Comparison of ENCODE assay signal across 9 mouse cellular contexts in the genomic region with DNA sequence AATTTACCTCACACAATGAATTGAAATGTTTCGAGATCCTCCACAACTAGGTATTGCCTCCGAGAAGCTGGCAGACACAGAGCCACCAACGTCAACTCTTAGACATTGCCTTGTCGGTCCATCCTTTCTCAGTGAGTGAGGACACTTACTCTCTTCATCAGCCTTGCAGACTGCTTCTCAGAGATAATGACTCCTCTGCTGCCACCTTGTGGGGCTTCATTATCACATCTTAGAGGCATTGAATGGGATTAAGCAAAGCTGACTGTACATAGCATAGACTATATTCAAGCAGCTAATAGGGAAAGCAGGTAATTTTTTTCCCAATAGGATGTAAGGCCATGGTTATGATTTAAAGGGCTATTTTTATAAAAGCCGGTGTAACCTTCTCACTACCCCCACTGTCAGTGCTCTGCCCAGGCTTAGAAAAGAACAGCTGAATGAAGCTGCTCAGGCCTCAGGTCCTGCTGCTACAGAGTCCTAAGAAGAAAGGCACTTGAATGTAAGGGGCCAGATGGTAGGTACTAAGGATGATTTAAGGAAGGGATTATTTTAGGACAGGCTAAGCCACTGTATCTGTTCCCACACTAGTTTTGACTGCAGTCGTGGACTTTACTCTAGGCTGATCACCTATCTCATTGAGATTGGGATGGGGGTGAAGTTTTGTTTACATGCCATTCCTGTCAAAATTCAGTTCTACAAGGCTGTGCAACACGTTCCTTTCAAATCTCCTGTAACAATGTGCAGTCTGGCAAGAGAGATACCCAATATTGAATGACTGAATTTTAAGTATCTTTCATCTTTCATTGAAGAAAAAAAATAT. TPM values are rescaled to one million over a fixed set of nuclear protein-coding genes. Genes with fewer than 3 reads are reported as not detected.
DNase-seq lines count a peak whose midpoint lies in the region; ATAC-seq and TF ChIP-seq lines count a peak whose summit lies in the region.
"Had no signal": no experiment of that assay in that cellular context is flagged by ENCODE, and none has a peak within 500 bp of the region (broad histone marks: within the 10 kb centered on the region; RNA-seq: fewer than 3 reads in every experiment).

No protein-coding gene starts in this region.

- H3K27ac ChIP-seq in heart, adult 2 months = no peak overlapping the region
- H3K27ac ChIP-seq in forebrain, embryonic 13.5 days = no peak overlapping the region
- H3K27ac ChIP-seq in midbrain, embryonic 12.5 days (replicated peaks) = no peak overlapping the region
- H3K27ac ChIP-seq in spleen, adult 2 months (ENCODE audit: insufficient read depth, low read length) = no peak overlapping the region
- H3K27ac ChIP-seq: stomach, embryonic 15.5 days had no signal

- peak; percentile 74 for TF ChIP-seq CTCF in heart, adult 2 months (IDR thresholded peaks at IDR 0.05)
- TF ChIP-seq CTCF in spleen, adult 2 months (IDR thresholded peaks at IDR 0.05; ENCODE audit: extremely low read depth, insufficient read depth, insufficient read length, insufficient replicate concordance) = peak; percentile 20; the same call in 1 of the 2 replicates

- H3K9me3 ChIP-seq in forebrain, embryonic 13.5 days (replicated peaks) = no peaks in the 10 kb centered on the region
- no peaks in the 10 kb centered on the region for H3K9me3 ChIP-seq in midbrain, embryonic 12.5 days
- H3K9me3 ChIP-seq: stomach, embryonic 15.5 days had no signal

- H3K27me3 ChIP-seq in heart, adult 2 months (ENCODE audit: control insufficient read depth, insufficient read depth, low read length) = no peaks in the 10 kb centered on the region
- H3K27me3 ChIP-seq in forebrain, embryonic 13.5 days = no peaks in the 10 kb centered on the region
- no peaks in the 10 kb centered on the region for H3K27me3 ChIP-seq in midbrain, embryonic 12.5 days
- no peaks in the 10 kb centered on the region; the same call in 1 of the 2 replicates for H3K27me3 ChIP-seq in spleen, adult 2 months (ENCODE audit: control insufficient read depth, insufficient read depth, low read length)
- H3K27me3 ChIP-seq: stomach, embryonic 15.5 days had no signal

- no peaks in the 10 kb centered on the region for H3K36me3 ChIP-seq in heart, adult 2 months (ENCODE audit: control insufficient read depth, insufficient read depth, low read length)
- no peaks in the 10 kb centered on the region for H3K36me3 ChIP-seq in forebrain, embryonic 13.5 days (ENCODE audit: poor library complexity, severe bottlenecking)
- no peaks in the 10 kb centered on the region for H3K36me3 ChIP-seq in midbrain, embryonic 12.5 days
- H3K36me3 ChIP-seq in spleen, adult 2 months (ENCODE audit: control insufficient read depth, insufficient read depth, low read length) = no peaks in the 10 kb centered on the region
- H3K36me3 ChIP-seq: stomach, embryonic 15.5 days had no signal

- no peaks in the 10 kb centered on the region; the same call in 1 of the 2 replicates for H3K4me1 ChIP-seq in heart, adult 2 months (ENCODE audit: control insufficient read depth, insufficient read depth, low read length)
- H3K4me1 ChIP-seq in forebrain, embryonic 13.5 days = no peaks in the 10 kb centered on the region
- H3K4me1 ChIP-seq in midbrain, embryonic 12.5 days = no peaks in the 10 kb centered on the region
- no peaks in the 10 kb centered on the region for H3K4me1 ChIP-seq in spleen, adult 2 months (ENCODE audit: control insufficient read depth, insufficient read depth, insufficient read length)
- H3K4me1 ChIP-seq: stomach, embryonic 15.5 days had no signal

- WGBS in heart, adult 2 months = 36% methylated on average over 7 of the region's 7 CpGs
- WGBS in forebrain, embryonic 13.5 days = 53% methylated on average over 7 of the region's 7 CpGs
- WGBS in midbrain, embryonic 12.5 days = 48% methylated on average over 7 of the region's 7 CpGs
- 51% methylated on average over 7 of the region's 7 CpGs for WGBS in spleen, adult 2 months

- H3K79me2 ChIP-seq in heart, adult 2 months (replicated peaks; ENCODE audit: control insufficient read depth, insufficient read depth, low read length) = no peaks in the 10 kb centered on the region

- peak; percentile 81 for ATAC-seq in forebrain, embryonic 13.5 days
- peak; percentile 91 for ATAC-seq in inflammation-experienced regulatory T-cells, adult 6 months
- ATAC-seq in midbrain, embryonic 12.5 days (ENCODE audit: low FRiP score, low read depth) = peak; percentile 84

- TF ChIP-seq POLR2A in heart, adult 2 months (IDR thresholded peaks at IDR 0.05; ENCODE audit: insufficient read depth, low read depth, low read length) = no peak
- TF ChIP-seq POLR2A in spleen, adult 2 months (IDR thresholded peaks at IDR 0.05; ENCODE audit: low read depth, low read length) = no peak

- no peak overlapping the region for H3K4me2 ChIP-seq in forebrain, embryonic 13.5 days
- no peak overlapping the region for H3K4me2 ChIP-seq in midbrain, embryonic 12.5 days (replicated peaks)
- H3K4me2 ChIP-seq: stomach, embryonic 15.5 days had no signal

- intact Hi-C loops in heart, adult 2 months (cut with DNase I) = loop anchor here (5.0 kb wide), 1 partner anchor 798 kb away; no protein-coding TSS in a partner anchor
- intact Hi-C loops in heart, postnatal 25 days (cut with DNase I) = no loop called here

- peak; percentile 29 to 30 for DNase-seq in heart, adult 2 months
- no peak for DNase-seq in heart, postnatal 25 days (ENCODE audit: low spot score)
- peak; percentile 66 for DNase-seq in adrenal gland, postnatal 14 days
- DNase-seq in left cerebral cortex, adult 18-20 months (ENCODE audit: low spot score in 2 of 2) = peak; percentile 76 to 82
- peak; percentile 26 to 57 for DNase-seq in spleen, adult 2 months (ENCODE audit: low read depth in 1 of 2, low spot score in 2 of 2)

- no peak for TF ChIP-seq EP300 in heart, adult 2 months (IDR thresholded peaks at IDR 0.05; ENCODE audit: insufficient read depth, low read depth, low read length)

- H3K4me3 ChIP-seq in heart, adult 2 months = no peak overlapping the region
- no peak overlapping the region for H3K4me3 ChIP-seq in forebrain, embryonic 13.5 days
- no peak overlapping the region for H3K4me3 ChIP-seq in midbrain, embryonic 12.5 days
- H3K4me3 ChIP-seq in spleen, adult 2 months (ENCODE audit: extremely low read depth, insufficient read depth, insufficient read length) = no peak overlapping the region
- H3K4me3 ChIP-seq: stomach, embryonic 15.5 days had no signal

- no peak overlapping the region for H3K9ac ChIP-seq in heart, adult 2 months (ENCODE audit: low read depth, low read length)
- no peak overlapping the region for H3K9ac ChIP-seq in forebrain, embryonic 13.5 days
- no peak overlapping the region for H3K9ac ChIP-seq in midbrain, embryonic 12.5 days (replicated peaks)
- H3K9ac ChIP-seq: stomach, embryonic 15.5 days had no signal

RNA-seq across cellular contexts. Expression of a gene that starts 8.7 kb away (rescaled TPM):
- total RNA-seq in heart, adult 2 months (2021) = 1 to 10 TPM; 5.8 to 8.0 TPM
- 2.5 and 2.9 TPM in 2 replicates for polyA plus RNA-seq in heart, adult 2 months (2012; rRNA removed)
- 1 to 10 TPM; 4.9 to 6.7 TPM for total RNA-seq in heart, postnatal 25 days (2021)
- total RNA-seq in adrenal gland, postnatal 14 days (2021) = 8.7 and 9.9 TPM in 2 replicates
- polyA plus RNA-seq in forebrain, embryonic 13.5 days (2015; fragmentation: Nextera tagmentation; extraction: Ambion mirVana) = 1.1 and 1.4 TPM in 2 replicates
- 10 to 100 TPM; 29.8 to 42.5 (median 29.8) TPM for polyA plus RNA-seq in inflammation-experienced regulatory T-cells, adult 6 months (2017; shearing (Covaris generic))
- 1 to 10 TPM; 4.1 TPM for total RNA-seq in left cerebral cortex, adult 18-20 months (2021)
- 0.97 and 1.2 TPM in 2 replicates for polyA plus RNA-seq in midbrain, embryonic 12.5 days (2016; fragmentation: Nextera tagmentation; extraction: Ambion mirVana)
- 4.0 and 4.8 TPM in 2 replicates for polyA plus RNA-seq in spleen, adult 2 months (2012; rRNA removed)

RNA-seq across cellular contexts. Expression of a gene that starts 9.4 kb away (rescaled TPM):
- 10 to 100 TPM; 22.8 to 26.2 TPM for total RNA-seq in heart, adult 2 months (2021)
- polyA plus RNA-seq in heart, adult 2 months (2012; rRNA removed) = 12.9 and 17.8 TPM in 2 replicates
- 10 to 100 TPM; 33.7 to 37.3 TPM for total RNA-seq in heart, postnatal 25 days (2021)
- total RNA-seq in adrenal gland, postnatal 14 days (2021) = 3.0 and 4.0 TPM in 2 replicates
- 10.4 and 12.4 TPM in 2 replicates for polyA plus RNA-seq in forebrain, embryonic 13.5 days (2015; fragmentation: Nextera tagmentation; extraction: Ambion mirVana)
- 1 to 10 TPM; 1.2 to 2.8 (median 1.6) TPM for polyA plus RNA-seq in inflammation-experienced regulatory T-cells, adult 6 months (2017; shearing (Covaris generic))
- 10 to 100 TPM; 18.2 to 23.8 TPM for total RNA-seq in left cerebral cortex, adult 18-20 months (2021)
- polyA plus RNA-seq in midbrain, embryonic 12.5 days (2016; fragmentation: Nextera tagmentation; extraction: Ambion mirVana) = 2.8 and 3.6 TPM in 2 replicates
- 3.3 and 3.7 TPM in 2 replicates for polyA plus RNA-seq in spleen, adult 2 months (2012; rRNA removed)
